Mouse (Mus musculus) heart, postnatal 0 days (tissue): ENCODE data around the gene Guk1. TPM values are rescaled to one million over a fixed set of nuclear protein-coding genes. Genes with fewer than 3 reads are reported as not detected.
A peak's percentile ranks its signal among the peaks of the same experiment; 100 is the strongest.

Experiments
- ATAC-seq: fragments of 200-750 bp; cut with Nextera tagmentation; 2 replicates; pipeline ENCODE4 v1.8.0; 2017; ENCODE audit warnings: low read depth, moderate number of reproducible peaks, moderate library complexity; ENCODE audit not compliant: insufficient read depth
- DNase-seq: peaks from one replicate; pipeline ENCODE4 v3.0.0-alpha.2; 2016; ENCODE audit warnings: low spot score
- H3K27ac ChIP-seq: fragments of 300-500 bp; sonication (generic); 2 replicates; pipeline ENCODE4 v1.5.1; 2014; ENCODE audit warnings: low read depth, mild to moderate bottlenecking
- H3K27me3 ChIP-seq: fragments of 300-500 bp; sonication (generic); 2 replicates; pipeline ENCODE4 v1.6.1; 2014; ENCODE audit warnings: low read length, mixed read lengths; ENCODE audit not compliant: control insufficient read depth, insufficient read depth
- H3K36me3 ChIP-seq: fragments of 300-500 bp; sonication (generic); replicated peaks from 2 replicates; pipeline ENCODE4 v1.6.1; 2014; ENCODE audit warnings: low read length, mixed read lengths; ENCODE audit not compliant: control insufficient read depth, insufficient read depth
- H3K4me1 ChIP-seq: fragments of 300-500 bp; sonication (generic); 2 replicates; pipeline ENCODE4 v1.6.1; 2014; ENCODE audit warnings: antibody characterized with exemption; ENCODE audit not compliant: control insufficient read depth, insufficient read depth
- H3K4me2 ChIP-seq: fragments of 300-500 bp; sonication (generic); 2 replicates; pipeline ENCODE4 v1.6.1; 2014; ENCODE audit warnings: low read depth, mild to moderate bottlenecking, low read length, moderate library complexity
- H3K4me3 ChIP-seq: fragments of 300-500 bp; sonication (generic); 2 replicates; pipeline ENCODE4 v1.5.1; 2014; ENCODE audit warnings: low read depth, low read length
- H3K9ac ChIP-seq: fragments of 300-500 bp; sonication (generic); replicated peaks from 2 replicates; pipeline ENCODE4 v1.6.1; 2014; ENCODE audit warnings: low read depth, low read length, mixed read lengths
- H3K9me3 ChIP-seq: fragments of 300-500 bp; sonication (generic); replicated peaks from 2 replicates; pipeline ENCODE4 v1.6.1; 2016; ENCODE audit warnings: low read length; ENCODE audit not compliant: control insufficient read depth
- CTCF ChIP-seq: IDR thresholded peaks from 2 replicates; pipeline ENCODE4 v1.5.1; 2016; ENCODE audit warnings: antibody characterized with exemption, control low read depth, low read depth
- EP300 ChIP-seq: IDR thresholded peaks from 2 replicates; pipeline ENCODE4 v1.6.1; 2016; ENCODE audit warnings: antibody characterized with exemption, low read depth
- WGBS: fragments of 180-500 bp; shearing (Covaris S2); extraction: QIAGEN DNeasy Blood & Tissue Kit; methylation state at CpG from one replicate; pipeline ENCODE4 v1.1.7; 2014; 5-methylcytosine and 5-hydroxymethylcytosine counted together
- polyA plus RNA-seq: library from polyadenylated mRNA; unstranded; fragments of >200 nt; fragmentation: Nextera tagmentation; extraction: Ambion mirVana; gene quantifications from 2 replicates; pipeline ENCODE4 v1.2.1, GENCODE M21; 2015
- total RNA-seq: library from RNA; depleted of rRNA; stranded (reverse); fragments of >200 nt; gene quantifications from 2 replicates; pipeline ENCODE4 v1.2.3, GENCODE M21; 2014; ENCODE audit warnings: low replicate concordance

Gene Guk1
- total and polyA plus RNA-seq, 2 experiments from 2014 or later, result 60.3 to 138 TPM

DNA sequence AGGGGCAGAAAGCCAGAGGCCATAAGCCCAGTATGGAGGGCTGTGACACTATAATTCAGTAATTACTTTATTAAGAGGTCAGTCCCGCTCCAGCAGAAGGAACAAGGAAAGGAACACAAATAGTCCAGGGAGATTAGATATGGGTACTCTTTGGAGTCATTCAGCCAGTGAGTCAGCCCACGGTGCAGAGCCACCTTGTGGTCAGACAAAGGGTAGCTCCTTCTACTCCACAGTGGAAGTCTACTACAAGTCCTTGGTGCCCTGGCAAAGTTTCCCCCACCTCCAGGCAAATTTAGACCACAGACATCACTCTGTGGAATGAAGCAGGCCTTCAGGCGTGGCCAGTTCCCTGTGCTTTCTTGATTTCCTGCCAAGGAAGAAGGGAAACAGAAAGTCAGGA, 8.2 kb downstream of the Guk1 start:
- Histone ChIP-seq H3K9ac (no peak overlapping the region), H3K4me2 (peak overlapping the region; percentile 38; the same call in 1 of the 2 replicates), H3K36me3 (peaks cover 20% of the 10 kb centered on the region), H3K4me1 (peaks cover 19% of the 10 kb centered on the region), H3K9me3 (no peaks in the 10 kb centered on the region), H3K27ac (peak overlapping the region; percentile 84), H3K4me3 (no peak overlapping the region), H3K27me3 (no peaks in the 10 kb centered on the region)
- TF ChIP-seq CTCF (peak; percentile 85), EP300 (peak; percentile 54; the same call in 1 of the 2 replicates)
- ATAC-seq (peak; percentile 78), DNase-seq (peak; percentile 88)
- WGBS, result 8% methylated on average over 3 of the region's 3 CpGs

DNA sequence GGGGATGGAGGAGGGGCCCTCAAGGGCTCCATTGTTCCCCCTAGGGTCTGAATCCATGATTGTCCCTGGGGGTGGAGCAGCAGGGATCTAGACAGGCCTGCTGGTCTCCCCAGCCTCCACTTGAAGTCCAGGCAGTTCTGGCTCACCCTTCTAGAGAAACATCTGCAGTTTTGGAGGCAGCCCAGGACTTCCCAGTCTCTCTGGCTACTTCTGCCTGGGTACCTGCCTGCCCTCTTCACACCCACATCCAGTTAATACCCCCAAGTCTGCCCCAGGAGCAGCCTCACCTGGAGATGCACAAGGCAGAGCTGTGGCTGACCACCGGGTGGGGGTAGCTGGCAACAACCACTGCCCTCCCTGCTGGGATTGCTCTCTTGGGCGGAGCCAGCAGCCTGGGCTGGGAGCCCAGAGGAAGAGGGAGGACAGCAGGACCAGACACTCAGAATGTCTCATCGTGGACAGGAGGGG, 9.1 kb downstream of the Guk1 start, which contains the start of gene Gjc2:
Gjc2 (minus strand) TSS at position 350 of the 468 bp plus-strand sequence.
- Histone ChIP-seq H3K4me2 (peak within 1 kb of the TSS; percentile 38), H3K4me3 (no peak within 1 kb of the TSS), H3K27ac (peak within 1 kb of the TSS; percentile 84), H3K9ac (no peak within 1 kb of the TSS; the same call in 1 of the 2 replicates), H3K36me3 (peaks cover 20% of the 10 kb centered on the region), H3K4me1 (peaks cover 19% of the 10 kb centered on the region), H3K27me3 (peaks cover 9% of the 10 kb centered on the region; the same call in 1 of the 2 replicates), H3K9me3 (no peaks in the 10 kb centered on the region)
- 4% methylated on average over 3 of the region's 3 CpGs for WGBS
- ATAC-seq (peak; percentile 38), DNase-seq (peak; percentile 29)
- TF ChIP-seq CTCF, result no peak
- no peak for TF ChIP-seq EP300

DNA sequence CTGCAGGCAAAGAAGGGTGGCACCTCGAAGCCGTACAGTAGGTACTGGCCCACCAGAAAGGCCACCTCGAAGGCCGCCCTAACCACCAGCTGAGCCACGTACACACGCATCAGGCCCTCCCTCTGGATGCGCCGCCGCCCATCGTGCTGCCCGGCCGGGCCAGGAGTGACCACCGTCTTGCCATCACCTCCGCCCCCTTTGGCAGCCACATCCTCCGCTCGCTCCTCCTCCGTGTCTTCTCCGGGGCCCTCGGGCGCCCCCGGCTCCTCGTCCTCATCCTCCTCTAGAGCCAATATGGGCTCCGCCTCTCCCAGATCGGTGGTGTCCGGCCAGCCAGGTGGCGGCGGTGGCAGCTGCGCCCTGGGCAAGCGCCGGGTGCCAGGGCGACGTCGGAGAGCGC, 15.1 kb downstream of the Guk1 start:
- Histone ChIP-seq H3K4me1 (peaks cover 13% of the 10 kb centered on the region; the same call in 1 of the 2 replicates), H3K9me3 (no peaks in the 10 kb centered on the region), H3K27ac (no peak overlapping the region), H3K9ac (no peak overlapping the region), H3K4me2 (peak overlapping the region; percentile 54), H3K4me3 (peak overlapping the region; percentile 34), H3K27me3 (peaks cover 46% of the 10 kb centered on the region), H3K36me3 (no peaks in the 10 kb centered on the region)
- TF ChIP-seq EP300 (no peak), CTCF (no peak)
- 7% methylated on average over 33 of the region's 34 CpGs for WGBS
- ATAC-seq (0 out of 2 replicates have a peak, but pooled peaks have one; percentile 16), DNase-seq (peak; percentile 1)

DNA sequence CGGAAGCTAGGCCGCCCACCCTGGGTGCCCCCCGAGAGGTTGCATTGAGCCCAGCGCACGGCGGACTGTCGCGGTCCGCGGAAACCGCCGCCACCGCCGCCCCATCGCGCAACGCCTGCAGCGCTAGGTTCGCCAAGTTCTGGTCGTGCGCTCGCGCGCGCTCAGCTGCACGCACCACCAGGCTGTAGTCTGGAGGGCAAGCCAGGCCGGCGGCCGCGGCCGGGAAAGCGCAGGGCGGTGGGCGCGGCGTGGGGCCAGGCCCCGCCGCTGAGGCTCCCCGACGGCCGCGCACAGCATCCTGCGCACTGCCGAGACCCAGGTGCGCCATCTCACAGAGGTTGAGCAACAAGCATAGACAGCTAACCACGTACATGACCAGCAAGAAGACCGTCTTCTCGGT, 15.5 kb downstream of the Guk1 start:
- H3K9me3 ChIP-seq, result no peaks in the 10 kb centered on the region
- peak overlapping the region; percentile 54 for H3K4me2 ChIP-seq
- peaks cover 49% of the 10 kb centered on the region for H3K27me3 ChIP-seq
- DNase-seq (peak; percentile 4), ATAC-seq (no peak)
- peak overlapping the region; percentile 34 for H3K4me3 ChIP-seq
- peaks cover 13% of the 10 kb centered on the region; the same call in 1 of the 2 replicates for H3K4me1 ChIP-seq
- no peaks in the 10 kb centered on the region for H3K36me3 ChIP-seq
- no peak for TF ChIP-seq EP300
- no peak for TF ChIP-seq CTCF
- no peak overlapping the region for H3K9ac ChIP-seq
- no peak overlapping the region for H3K27ac ChIP-seq
- WGBS, result 2% methylated on average over 48 of the region's 48 CpGs

DNA sequence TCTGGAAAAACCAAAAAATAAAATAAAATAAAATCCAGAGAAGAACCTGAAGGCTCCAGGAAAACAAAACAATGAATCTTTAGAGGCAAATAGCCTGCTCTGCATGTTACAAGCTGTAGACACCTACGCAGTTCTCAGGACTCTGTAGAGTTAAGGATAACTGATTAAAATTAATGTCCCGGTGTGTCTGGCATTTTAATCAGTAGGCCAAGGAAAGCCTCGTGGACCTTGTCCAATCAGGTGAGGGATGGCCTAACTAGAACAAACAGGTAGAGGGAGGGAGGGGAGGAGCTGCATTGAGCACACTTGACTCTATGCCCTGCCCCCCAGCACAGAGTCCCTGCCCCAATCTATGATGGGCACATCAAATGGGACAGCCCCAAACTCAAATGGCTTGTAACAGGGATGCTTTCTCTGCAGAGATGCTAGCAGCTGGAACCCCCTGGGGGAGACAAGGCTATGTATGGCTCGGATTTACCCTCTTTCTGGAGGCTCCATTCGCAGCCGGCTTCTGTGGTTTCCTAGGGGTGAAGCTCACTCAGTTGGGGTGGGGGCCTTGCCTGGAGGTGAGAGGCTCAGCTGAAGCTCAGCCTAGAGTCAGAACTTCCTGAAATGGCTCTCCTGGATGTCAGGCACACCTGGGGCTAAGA, 17.7 kb downstream of the Guk1 start:
- no peak for ATAC-seq
- peaks cover 7% of the 10 kb centered on the region; the same call in 1 of the 2 replicates for H3K4me1 ChIP-seq
- no peak overlapping the region for H3K4me3 ChIP-seq
- no peak for DNase-seq
- H3K27me3 ChIP-seq, result peaks cover 49% of the 10 kb centered on the region
- no peak for TF ChIP-seq CTCF
- TF ChIP-seq EP300, result no peak
- no peak overlapping the region for H3K27ac ChIP-seq
- H3K9ac ChIP-seq, result no peak overlapping the region
- no peak overlapping the region for H3K4me2 ChIP-seq
- WGBS, result 63% methylated on average over 6 of the region's 6 CpGs
- H3K9me3 ChIP-seq, result no peaks in the 10 kb centered on the region
- H3K36me3 ChIP-seq, result no peaks in the 10 kb centered on the region

DNA sequence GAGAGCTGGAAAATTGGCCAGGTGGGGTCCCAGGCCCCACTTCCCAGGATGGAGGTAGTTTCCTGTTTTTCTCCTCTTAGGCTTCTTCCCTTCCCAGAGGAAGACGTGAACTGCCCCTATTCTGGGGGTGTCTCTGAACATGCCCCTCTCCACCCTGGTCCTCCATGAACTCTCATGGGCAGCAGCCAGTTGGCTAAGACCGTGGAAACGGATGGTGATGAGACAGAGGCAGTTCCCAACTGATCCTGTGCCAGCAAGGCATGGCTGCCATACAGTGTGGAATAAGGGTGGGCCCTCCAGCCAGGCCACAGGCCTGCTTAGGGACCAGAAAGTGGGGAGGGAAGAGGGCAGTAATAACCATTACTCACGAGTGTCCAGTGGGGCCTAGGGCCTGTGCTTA, 21.5 kb downstream of the Guk1 start:
- no peak overlapping the region for H3K4me3 ChIP-seq
- DNase-seq (no peak), ATAC-seq (no peak)
- H3K27me3 ChIP-seq, result peaks cover 17% of the 10 kb centered on the region
- no peaks in the 10 kb centered on the region for H3K4me1 ChIP-seq
- TF ChIP-seq CTCF, result no peak
- no peak for TF ChIP-seq EP300
- H3K4me2 ChIP-seq, result no peak overlapping the region
- no peak overlapping the region for H3K27ac ChIP-seq
- H3K36me3 ChIP-seq, result no peaks in the 10 kb centered on the region
- WGBS, result 65% methylated on average over 4 of the region's 4 CpGs
- no peak overlapping the region for H3K9ac ChIP-seq
- no peaks in the 10 kb centered on the region for H3K9me3 ChIP-seq
